Mouse (Mus musculus) cerebellum, adult 2 months (tissue): ENCODE data around the gene Slfn1. TPM values are rescaled to one million over a fixed set of nuclear protein-coding genes. Genes with fewer than 3 reads are reported as not detected.

ENCODE experiments used
- polyA plus RNA-seq: library from polyadenylated mRNA; depleted of rRNA; stranded (reverse); fragments of >200 nt; gene quantifications from 2 replicates; pipeline ENCODE4 v1.2.3, GENCODE M21; 2012; rRNA removed

Gene Slfn1
- polyA plus RNA-seq, 1 experiment: 0.16 TPM

Other genes with a start within 250 kb of the Slfn1 start
- gene Rffl, start 245.6 kb upstream of the Slfn1 start, polyA plus RNA-seq: 16.8 and 18.6 TPM in 2 replicates
- gene Rad51d, start 226.2 kb upstream of the Slfn1 start, polyA plus RNA-seq: 20.9 and 21.2 TPM in 2 replicates
- gene Fndc8, start 224.7 kb upstream of the Slfn1 start, polyA plus RNA-seq: not detected in 2 replicates
- gene Nle1, start 208.4 kb upstream of the Slfn1 start, polyA plus RNA-seq: 39.5 and 43.0 TPM in 2 replicates
- 1.9 and 2.3 TPM in 2 replicates for gene Unc45b, start 206.3 kb upstream of the Slfn1 start, polyA plus RNA-seq
- gene Slfn5, start 165.5 kb upstream of the Slfn1 start, polyA plus RNA-seq: 3.7 and 3.8 TPM in 2 replicates
- gene Slfn9, start 125.0 kb upstream of the Slfn1 start, polyA plus RNA-seq: 0.08 TPM in 2 replicates
- 0.28 and 0.29 TPM in 2 replicates for gene Slfn8, start 96.0 kb upstream of the Slfn1 start, polyA plus RNA-seq
- 0.90 and 1.1 TPM in 2 replicates for gene Slfn2, start 51.7 kb upstream of the Slfn1 start, polyA plus RNA-seq
- 0.03 and 0.13 TPM in 2 replicates for gene Slfn4, start 58.3 kb downstream of the Slfn1 start, polyA plus RNA-seq
- 0.33 and 0.76 TPM in 2 replicates for gene Slfn3, start 74.5 kb downstream of the Slfn1 start, polyA plus RNA-seq
- gene Slfn14, start 169.9 kb downstream of the Slfn1 start, polyA plus RNA-seq: 0.03 TPM in 1 of 2 replicates, not detected in the other
- gene Ap2b1, start 182.2 kb downstream of the Slfn1 start, polyA plus RNA-seq: 116 and 117 TPM in 2 replicates
- 8.6 and 9.8 TPM in 2 replicates for gene Pex12, start 185.7 kb downstream of the Slfn1 start, polyA plus RNA-seq